Mouse (Mus musculus) activated CD4-positive, CD25-positive, alpha-beta regulatory T cell, adult 4 months (primary cell): ENCODE measurements around the gene Ifna11. TPM values are rescaled to one million over a fixed set of nuclear protein-coding genes. Genes with fewer than 3 reads are reported as not detected.
"Not testable (repeated sequence)": the region's sequence is repeated elsewhere in the genome, so short reads cannot be mapped to it uniquely, and the experiment has no call there.

Experiments
- ATAC-seq: one replicate; pipeline ENCODE4 v1.8.0; 2017
- polyA plus RNA-seq, 2 experiments: library from polyadenylated mRNA; unstranded; fragments of 100-300 nt; shearing (Covaris generic); gene quantifications; one replicate each; pipeline ENCODE4 v1.2.1; 2017

The Ifna11 gene
- not detected for polyA plus RNA-seq

DNA sequence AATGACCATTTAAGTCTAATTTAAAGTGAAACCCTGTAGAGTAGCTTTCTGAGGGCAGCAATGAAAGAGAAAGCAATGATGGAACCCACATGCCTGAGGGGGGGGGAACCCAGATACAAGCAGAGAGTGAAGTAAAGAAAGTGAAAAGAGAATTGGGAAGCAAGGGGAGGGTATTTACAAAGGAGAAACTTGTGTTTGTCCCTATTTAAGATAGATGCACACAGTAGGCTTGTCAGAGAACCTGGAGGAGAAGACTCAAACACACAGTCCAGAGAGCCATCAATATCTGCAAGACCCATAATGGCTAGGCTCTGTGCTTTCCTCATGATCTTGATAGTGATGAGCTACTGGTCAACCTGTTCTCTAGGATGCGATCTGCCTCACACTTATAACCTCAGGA is at the start of gene Ifna11:
Ifna11 (plus strand) TSS at position 301 of the 400 bp plus-strand sequence.
- ATAC-seq = no peak

DNA sequence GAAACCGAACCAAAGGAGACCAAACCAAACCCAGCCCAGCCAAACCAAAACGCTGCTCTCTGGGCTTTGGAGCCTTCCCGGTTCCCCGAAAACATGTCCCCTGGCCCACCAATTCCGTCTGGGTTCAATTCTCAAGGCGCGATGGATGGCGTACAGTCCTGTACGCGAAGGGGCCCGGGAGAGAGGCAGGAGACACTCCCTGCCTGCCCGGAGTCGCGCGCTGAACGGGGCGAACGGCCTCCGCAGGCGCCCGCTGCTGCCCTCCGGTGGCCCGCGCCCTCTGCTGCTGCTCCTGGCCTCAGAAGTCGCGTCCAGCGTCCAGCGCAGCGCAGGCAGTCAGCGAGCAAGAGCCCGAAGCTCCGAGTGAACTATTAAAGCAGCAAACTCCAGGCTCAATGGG is 46.2 kb upstream of the Ifna11 start, which contains the start of gene Gm13290:
Gm13290 (plus strand) TSS at position 301 of the 400 bp plus-strand sequence.
- not testable (repeated sequence) for ATAC-seq

DNA sequence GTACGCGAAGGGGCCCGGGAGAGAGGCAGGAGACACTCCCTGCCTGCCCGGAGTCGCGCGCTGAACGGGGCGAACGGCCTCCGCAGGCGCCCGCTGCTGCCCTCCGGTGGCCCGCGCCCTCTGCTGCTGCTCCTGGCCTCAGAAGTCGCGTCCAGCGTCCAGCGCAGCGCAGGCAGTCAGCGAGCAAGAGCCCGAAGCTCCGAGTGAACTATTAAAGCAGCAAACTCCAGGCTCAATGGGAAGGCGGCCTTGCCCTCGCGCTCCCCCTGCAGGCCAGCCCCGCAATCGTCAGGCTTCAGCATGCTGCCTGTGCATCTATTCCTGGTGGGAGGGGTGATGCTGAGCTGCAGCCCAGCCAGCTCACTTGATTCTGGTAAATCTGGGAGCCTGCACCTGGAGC is 43.1 kb upstream of the Ifna11 start, which contains the start of gene Gm13289:
Gm13289 (plus strand) TSS at position 301 of the 400 bp plus-strand sequence.
- ATAC-seq = not testable (repeated sequence)

DNA sequence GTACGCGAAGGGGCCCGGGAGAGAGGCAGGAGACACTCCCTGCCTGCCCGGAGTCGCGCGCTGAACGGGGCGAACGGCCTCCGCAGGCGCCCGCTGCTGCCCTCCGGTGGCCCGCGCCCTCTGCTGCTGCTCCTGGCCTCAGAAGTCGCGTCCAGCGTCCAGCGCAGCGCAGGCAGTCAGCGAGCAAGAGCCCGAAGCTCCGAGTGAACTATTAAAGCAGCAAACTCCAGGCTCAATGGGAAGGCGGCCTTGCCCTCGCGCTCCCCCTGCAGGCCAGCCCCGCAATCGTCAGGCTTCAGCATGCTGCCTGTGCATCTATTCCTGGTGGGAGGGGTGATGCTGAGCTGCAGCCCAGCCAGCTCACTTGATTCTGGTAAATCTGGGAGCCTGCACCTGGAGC is 40.2 kb upstream of the Ifna11 start, which contains the start of gene Gm13272:
Gm13272 (plus strand) TSS at position 301 of the 400 bp plus-strand sequence.
- not testable (repeated sequence) for ATAC-seq

DNA sequence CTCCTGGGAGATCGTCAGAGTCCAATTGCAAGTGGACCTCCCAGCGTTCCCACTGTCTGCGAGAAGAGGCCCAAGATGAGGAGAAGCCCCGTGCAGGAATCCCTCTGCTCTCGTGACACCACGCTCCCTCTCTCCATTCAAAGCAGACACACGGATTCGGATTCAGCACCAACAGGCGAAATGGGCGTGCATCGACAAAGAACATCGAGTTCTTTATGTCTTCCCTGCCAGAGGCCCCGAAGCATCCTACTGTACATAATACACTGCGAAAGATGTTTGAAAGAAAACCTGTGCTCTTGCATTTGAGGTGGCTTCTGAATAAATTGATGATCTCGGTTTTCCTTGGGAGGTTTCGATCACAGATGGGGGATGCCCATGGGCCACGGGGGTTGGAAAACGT is 39.4 kb upstream of the Ifna11 start:
- ATAC-seq = not testable (repeated sequence)

DNA sequence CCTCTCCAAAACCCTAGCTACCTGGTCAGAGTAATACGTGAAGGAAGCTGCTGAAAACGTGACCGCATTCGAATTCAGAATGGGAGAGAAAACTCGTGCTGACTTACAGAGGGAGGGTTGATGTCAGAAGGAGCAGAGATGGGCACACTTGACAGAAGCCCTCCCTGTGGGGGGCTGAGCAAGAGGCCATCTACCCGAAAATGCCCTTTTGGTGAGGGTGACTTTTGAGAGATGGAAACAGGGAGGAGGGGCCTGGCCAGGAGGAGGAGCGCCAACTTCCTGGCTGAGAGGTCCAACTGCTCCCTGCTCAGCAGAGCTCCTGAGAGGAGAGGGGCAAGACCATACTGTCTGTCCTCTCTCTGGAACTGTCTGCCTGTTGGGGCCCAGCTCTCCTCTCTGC is 37.9 kb upstream of the Ifna11 start, which contains the start of gene Ifnz:
Ifnz (plus strand) TSS at position 301 of the 400 bp plus-strand sequence.
- not testable (repeated sequence) for ATAC-seq

DNA sequence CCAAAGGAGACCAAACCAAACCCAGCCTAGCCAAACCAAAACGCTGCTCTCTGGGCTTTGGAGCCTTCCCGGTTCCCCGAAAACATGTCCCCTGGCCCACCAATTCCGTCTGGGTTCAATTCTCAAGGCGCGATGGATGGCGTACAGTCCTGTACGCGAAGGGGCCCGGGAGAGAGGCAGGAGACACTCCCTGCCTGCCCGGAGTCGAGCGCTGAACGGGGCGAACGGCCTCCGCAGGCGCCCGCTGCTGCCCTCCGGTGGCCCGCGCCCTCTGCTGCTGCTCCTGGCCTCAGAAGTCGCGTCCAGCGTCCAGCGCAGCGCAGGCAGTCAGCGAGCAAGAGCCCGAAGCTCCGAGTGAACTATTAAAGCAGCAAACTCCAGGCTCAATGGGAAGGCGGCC is 37.4 kb upstream of the Ifna11 start:
- not testable (repeated sequence) for ATAC-seq

DNA sequence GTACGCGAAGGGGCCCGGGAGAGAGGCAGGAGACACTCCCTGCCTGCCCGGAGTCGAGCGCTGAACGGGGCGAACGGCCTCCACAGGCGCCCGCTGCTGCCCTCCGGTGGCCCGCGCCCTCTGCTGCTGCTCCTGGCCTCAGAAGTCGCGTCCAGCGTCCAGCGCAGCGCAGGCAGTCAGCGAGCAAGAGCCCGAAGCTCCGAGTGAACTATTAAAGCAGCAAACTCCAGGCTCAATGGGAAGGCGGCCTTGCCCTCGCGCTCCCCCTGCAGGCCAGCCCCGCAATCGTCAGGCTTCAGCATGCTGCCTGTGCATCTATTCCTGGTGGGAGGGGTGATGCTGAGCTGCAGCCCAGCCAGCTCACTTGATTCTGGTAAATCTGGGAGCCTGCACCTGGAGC is 34.4 kb upstream of the Ifna11 start, which contains the start of gene Gm13276:
Gm13276 (plus strand) TSS at position 301 of the 400 bp plus-strand sequence.
- ATAC-seq = not testable (repeated sequence)

DNA sequence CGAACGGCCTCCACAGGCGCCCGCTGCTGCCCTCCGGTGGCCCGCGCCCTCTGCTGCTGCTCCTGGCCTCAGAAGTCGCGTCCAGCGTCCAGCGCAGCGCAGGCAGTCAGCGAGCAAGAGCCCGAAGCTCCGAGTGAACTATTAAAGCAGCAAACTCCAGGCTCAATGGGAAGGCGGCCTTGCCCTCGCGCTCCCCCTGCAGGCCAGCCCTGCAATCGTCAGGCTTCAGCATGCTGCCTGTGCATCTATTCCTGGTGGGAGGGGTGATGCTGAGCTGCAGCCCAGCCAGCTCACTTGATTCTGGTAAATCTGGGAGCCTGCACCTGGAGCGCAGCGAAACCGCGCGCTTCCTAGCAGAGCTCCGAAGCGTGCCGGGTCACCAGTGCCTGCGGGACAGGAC is 31.4 kb upstream of the Ifna11 start, which contains the start of gene Gm13277:
Gm13277 (plus strand) TSS at position 231 of the 400 bp plus-strand sequence.
- ATAC-seq = not testable (repeated sequence)

DNA sequence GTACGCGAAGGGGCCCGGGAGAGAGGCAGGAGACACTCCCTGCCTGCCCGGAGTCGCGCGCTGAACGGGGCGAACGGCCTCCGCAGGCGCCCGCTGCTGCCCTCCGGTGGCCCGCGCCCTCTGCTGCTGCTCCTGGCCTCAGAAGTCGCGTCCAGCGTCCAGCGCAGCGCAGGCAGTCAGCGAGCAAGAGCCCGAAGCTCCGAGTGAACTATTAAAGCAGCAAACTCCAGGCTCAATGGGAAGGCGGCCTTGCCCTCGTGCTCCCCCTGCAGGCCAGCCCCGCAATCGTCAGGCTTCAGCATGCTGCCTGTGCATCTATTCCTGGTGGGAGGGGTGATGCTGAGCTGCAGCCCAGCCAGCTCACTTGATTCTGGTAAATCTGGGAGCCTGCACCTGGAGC is 28.5 kb upstream of the Ifna11 start, which contains the start of gene Gm13278:
Gm13278 (plus strand) TSS at position 301 of the 400 bp plus-strand sequence.
- not testable (repeated sequence) for ATAC-seq

DNA sequence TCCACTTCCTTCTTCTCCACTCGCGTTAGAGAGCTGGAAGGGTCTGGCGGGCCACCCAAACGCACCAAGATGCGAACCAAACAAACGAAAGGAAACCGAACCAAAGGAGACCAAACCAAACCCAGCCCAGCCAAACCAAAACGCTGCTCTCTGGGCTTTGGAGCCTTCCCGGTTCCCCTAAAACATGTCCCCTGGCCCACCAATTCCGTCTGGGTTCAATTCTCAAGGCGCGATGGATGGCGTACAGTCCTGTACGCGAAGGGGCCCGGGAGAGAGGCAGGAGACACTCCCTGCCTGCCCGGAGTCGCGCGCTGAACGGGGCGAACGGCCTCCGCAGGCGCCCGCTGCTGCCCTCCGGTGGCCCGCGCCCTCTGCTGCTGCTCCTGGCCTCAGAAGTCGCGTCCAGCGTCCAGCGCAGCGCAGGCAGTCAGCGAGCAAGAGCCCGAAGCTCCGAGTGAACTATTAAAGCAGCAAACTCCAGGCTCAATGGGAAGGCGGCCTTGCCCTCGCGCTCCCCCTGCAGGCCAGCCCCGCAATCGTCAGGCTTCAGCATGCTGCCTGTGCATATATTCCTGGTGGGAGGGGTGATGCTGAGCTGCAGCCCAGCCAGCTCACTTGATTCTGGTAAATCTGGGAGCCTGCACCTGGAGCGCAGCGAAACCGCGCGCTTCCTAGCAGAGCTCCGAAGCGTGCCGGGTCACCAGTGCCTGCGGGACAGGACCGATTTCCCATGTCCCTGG is 25.7 kb upstream of the Ifna11 start, which contains the start of gene Gm13275:
Gm13275 (plus strand) TSS at position 552 of the 740 bp plus-strand sequence.
- not testable (repeated sequence) for ATAC-seq

DNA sequence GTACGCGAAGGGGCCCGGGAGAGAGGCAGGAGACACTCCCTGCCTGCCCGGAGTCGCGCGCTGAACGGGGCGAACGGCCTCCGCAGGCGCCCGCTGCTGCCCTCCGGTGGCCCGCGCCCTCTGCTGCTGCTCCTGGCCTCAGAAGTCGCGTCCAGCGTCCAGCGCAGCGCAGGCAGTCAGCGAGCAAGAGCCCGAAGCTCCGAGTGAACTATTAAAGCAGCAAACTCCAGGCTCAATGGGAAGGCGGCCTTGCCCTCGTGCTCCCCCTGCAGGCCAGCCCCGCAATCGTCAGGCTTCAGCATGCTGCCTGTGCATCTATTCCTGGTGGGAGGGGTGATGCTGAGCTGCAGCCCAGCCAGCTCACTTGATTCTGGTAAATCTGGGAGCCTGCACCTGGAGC is 22.7 kb upstream of the Ifna11 start, which contains the start of gene Gm13279:
Gm13279 (plus strand) TSS at position 301 of the 400 bp plus-strand sequence.
- ATAC-seq = not testable (repeated sequence)

DNA sequence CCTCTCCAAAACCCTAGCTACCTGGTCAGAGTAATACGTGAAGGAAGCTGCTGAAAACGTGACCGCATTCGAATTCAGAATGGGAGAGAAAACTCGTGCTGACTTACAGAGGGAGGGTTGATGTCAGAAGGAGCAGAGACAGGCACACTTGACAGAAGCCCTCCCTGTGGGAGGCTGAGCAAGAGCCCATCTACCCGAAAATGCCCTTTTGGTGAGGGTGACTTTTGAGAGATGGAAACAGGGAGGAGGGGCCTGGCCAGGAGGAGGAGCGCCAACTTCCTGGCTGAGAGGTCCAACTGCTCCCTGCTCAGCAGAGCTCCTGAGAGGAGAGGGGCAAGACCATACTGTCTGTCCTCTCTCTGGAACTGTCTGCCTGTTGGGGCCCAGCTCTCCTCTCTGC is 20.4 kb upstream of the Ifna11 start, which contains the start of gene Gm13285:
Gm13285 (plus strand) TSS at position 301 of the 400 bp plus-strand sequence.
- ATAC-seq = not testable (repeated sequence)

DNA sequence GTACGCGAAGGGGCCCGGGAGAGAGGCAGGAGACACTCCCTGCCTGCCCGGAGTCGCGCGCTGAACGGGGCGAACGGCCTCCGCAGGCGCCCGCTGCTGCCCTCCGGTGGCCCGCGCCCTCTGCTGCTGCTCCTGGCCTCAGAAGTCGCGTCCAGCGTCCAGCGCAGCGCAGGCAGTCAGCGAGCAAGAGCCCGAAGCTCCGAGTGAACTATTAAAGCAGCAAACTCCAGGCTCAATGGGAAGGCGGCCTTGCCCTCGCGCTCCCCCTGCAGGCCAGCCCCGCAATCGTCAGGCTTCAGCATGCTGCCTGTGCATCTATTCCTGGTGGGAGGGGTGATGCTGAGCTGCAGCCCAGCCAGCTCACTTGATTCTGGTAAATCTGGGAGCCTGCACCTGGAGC is 16.8 kb upstream of the Ifna11 start, which contains the start of gene Gm13287:
Gm13287 (plus strand) TSS at position 301 of the 400 bp plus-strand sequence.
- not testable (repeated sequence) for ATAC-seq

DNA sequence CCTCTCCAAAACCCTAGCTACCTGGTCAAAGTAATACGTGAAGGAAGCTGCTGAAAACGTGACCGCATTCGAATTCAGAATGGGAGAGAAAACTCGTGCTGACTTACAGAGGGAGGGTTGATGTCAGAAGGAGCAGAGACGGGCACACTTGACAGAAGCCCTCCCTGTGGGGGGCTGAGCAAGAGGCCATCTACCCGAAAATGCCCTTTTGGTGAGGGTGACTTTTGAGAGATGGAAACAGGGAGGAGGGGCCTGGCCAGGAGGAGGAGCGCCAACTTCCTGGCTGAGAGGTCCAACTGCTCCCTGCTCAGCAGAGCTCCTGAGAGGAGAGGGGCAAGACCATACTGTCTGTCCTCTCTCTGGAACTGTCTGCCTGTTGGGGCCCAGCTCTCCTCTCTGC is 14.5 kb upstream of the Ifna11 start, which contains the start of gene Gm13288:
Gm13288 (plus strand) TSS at position 301 of the 400 bp plus-strand sequence.
- not testable (repeated sequence) for ATAC-seq

DNA sequence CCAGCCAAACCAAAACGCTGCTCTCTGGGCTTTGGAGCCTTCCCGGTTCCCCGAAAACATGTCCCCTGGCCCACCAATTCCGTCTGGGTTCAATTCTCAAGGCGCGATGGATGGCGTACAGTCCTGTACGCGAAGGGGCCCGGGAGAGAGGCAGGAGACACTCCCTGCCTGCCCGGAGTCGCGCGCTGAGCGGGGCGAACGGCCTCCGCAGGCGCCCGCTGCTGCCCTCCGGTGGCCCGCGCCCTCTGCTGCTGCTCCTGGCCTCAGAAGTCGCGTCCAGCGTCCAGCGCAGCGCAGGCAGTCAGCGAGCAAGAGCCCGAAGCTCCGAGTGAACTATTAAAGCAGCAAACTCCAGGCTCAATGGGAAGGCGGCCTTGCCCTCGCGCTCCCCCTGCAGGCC is 14.0 kb upstream of the Ifna11 start:
- ATAC-seq = not testable (repeated sequence)

DNA sequence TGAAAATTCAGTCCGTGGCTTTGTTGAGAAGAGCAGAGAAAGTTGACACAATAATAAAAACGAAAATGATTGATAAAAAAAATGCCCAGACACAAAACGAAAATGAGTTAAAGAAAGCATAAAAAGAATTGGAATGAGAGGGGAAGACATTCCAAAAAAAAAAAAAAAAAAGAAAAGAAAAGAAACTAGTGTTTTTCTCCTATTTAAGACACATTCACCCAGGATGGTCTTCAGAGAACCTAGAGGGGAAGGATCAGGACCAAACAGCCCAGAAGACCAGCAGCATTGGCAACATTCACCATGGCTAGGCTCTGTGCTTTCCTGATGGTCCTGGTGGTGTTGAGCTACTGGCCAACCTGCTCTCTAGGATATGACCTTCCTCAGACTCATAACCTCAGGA is 3.8 kb upstream of the Ifna11 start, which contains the start of gene Ifna7:
Ifna7 (plus strand) TSS at position 301 of the 400 bp plus-strand sequence.
- no peak for ATAC-seq

DNA sequence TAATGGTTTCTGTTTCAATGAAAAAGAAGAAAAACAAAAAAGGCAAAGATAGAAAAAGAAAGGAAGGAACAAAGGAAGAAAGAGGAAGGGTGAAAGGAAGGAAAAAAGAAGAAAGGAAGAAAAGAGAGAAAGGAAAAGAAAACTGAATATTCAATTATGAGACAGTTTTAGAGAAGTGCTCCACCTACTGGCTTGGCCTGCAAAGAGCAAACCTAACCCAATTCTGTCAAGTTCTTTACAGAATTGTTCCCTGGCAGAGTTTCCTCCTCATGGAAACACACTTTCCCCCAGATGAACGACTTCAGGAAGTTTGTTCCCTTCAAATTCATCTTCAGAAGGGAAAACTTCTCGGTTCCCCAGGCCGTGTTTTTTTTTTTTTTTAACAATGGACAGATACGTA is 3.2 kb downstream of the Ifna11 start:
- ATAC-seq = no peak

DNA sequence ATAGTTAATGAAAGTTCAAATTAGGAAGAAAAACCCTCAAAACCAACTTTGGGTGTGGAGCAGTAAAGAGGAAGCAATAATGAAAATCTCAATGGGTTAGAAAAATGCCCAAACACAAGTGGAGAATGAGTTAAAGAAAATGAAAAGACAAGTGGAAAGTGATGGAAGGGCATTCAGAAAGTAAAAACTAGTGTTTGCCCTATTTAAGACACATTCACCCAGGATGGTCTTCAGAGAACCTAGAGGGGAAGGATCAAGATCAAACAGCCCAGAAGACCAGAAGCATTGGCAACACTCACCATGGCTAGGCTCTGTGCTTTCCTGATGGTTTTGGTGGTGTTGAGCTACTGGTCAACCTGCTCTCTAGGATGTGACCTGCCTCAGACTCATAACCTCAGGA is 7.4 kb downstream of the Ifna11 start, which contains the start of gene Ifna6:
Ifna6 (plus strand) TSS at position 301 of the 400 bp plus-strand sequence.
- not testable (repeated sequence) for ATAC-seq

DNA sequence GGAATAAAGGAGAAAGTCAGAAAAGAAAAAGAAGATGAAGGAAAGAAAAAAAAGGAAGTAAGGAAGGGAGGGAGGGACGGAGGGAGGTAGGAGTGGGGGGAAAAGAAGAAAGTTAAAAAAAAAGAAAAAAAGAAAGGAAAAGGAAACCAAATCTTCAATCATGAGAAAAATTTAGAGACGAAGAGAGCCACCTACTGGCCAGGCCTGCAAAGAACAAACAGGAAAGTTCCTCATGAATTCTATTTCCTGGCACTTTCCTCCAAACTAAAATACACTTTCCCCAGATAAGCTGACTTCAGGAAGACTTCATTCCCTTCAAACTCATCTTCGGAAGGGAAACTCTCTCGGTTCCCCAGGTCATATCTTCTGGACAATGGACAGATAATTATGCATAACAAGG is 10.8 kb downstream of the Ifna11 start:
- ATAC-seq = peak; percentile 46

DNA sequence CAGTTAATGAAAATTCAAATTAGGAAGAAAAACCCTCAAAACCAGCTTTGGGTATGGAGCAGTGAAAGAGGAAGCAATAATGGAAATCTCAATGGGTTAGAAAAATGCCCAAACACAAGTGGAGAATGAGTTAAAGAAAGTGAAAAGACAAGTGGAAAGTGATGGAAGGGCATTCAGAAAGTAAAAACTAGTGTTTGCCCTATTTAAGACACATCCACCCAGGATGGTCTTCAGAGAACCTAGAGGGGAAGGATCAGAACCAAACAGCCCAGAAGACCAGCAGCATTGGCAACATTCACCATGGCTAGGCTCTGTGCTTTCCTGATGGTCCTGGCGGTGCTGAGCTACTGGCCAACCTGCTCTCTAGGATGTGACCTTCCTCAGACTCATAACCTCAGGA is 15.5 kb downstream of the Ifna11 start, which contains the start of gene Ifna5:
Ifna5 (plus strand) TSS at position 301 of the 400 bp plus-strand sequence.
- ATAC-seq = not testable (repeated sequence)

DNA sequence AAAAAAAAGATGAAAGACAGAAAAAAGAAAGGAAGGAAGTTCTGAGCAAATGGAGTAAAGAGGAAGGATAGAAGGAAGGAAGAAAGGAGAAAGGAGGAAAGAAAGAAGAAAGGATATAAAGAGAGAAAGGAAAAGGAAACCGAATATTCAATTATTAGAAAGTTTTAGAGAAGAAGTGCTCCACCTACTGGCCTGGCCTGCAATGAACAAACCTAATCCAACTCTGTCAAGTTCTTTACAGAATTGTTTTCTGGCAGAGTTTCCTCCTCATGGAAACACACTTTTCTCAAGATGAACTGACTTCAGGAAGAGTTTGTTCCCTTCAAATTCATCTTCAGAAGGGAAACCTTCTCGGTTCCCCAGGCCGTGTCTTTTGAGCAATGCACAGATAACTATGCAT is 19.1 kb downstream of the Ifna11 start:
- ATAC-seq = no peak

DNA sequence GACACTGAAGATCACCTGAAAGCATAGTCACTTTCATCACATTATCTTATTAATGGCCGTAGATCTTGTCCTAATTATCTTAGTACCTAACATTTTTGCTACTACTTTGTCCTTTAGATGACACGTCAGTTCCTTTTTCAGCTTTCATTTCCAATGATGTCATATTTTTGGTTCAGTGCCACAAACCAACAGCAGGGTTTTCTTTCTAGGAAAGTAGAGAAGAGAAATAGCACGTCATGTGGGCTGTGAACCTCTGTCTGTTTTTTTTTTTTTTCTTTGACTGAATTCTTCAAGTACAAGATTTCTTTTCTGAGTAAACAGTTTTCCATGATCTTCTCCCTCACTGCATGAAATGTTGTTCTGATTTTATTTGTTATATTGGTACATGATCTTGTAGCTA is 20.3 kb downstream of the Ifna11 start:
- ATAC-seq = no peak
